Mouse (Mus musculus) urinary bladder, postnatal 14 days (tissue): ENCODE measurements around the gene Rbm15.

Source experiments
- DNase-seq: peaks from one replicate; pipeline ENCODE4 v3.0.0; 2021; ENCODE audit warnings: low spot score

The Rbm15 gene

DNA sequence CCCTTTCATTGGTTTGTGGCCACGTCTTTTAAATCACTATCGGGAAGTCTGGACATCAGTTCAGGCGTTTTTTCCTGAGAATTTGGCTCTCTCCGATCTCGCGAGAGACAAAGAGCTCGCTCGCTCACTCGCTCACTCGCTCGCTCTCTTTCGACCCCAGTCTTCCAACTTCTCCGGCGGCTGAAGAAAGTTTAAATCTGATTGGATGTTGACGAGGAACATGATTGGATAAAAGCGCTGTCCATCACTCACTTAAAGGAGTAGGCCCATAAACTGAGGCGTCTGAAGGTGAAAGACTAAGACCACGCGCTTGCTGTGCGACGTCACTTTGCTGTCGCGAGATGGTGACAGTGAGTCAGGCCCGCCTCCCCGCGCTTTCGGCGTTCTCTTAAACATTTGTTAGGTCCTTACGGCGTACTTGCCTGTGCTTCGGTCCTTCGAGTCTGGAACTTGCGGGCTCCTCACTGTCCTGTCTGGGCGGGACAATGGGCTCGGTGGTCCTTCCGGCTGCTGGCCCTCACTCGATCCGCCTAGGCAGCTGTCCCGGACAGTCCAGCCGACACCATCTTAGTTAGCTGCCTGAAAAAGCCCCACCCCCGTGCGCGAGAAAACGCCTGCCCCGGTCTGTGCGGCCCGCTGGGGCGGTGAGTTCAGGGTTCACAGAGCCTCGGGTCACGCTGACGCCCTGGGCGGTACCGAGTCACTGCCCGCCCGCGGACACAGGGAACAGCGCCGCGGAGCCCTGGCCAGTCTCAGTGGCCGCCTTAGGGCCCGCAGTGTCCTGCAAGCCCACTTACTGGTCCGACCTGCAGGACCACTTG lies at the start of gene Rbm15:
Gene Rbm15 (minus strand): TSS at position 293 of the 821 bp plus-strand sequence.
- peak; percentile 91 for DNase-seq

DNA sequence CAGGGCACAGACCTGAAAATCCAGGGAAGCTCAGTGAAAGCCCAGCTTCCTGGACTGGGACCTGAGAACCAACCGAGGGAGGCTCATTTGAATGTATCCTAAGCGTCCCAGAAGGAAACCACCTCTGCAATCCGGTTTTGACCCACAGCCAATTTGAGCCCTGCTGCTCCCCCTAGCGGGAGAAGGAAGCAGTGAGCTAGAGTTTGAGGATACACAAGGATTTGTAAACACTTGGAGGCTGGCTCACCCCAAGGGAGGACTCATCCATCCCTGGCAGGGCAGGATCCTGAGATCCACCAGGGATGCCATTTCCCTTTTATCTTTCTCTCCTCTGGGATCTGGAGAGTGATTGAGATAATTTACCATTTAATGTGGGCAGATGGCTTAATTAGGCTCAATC lies 45.9 kb upstream of the Rbm15 start:
- DNase-seq = peak; percentile 76

DNA sequence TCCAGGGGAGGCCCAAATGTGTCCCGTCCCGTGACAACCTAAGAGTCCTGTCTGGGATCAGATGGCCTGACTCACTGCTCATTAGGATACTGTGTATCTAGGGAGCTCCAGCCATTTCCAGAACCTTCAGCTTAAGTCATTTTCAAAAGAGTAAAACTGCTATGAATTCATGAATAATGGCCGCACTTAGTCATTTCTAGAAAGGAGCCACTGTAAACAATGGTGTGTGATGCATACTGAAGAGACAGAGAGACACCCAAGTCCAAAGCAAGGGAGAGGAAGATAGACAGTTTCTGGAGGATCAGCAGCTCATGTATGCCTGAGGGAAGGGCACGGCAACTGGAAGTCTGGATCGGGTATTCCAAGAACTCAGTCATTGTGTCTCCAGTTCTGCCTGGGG lies 45.2 kb upstream of the Rbm15 start:
- no peak for DNase-seq

DNA sequence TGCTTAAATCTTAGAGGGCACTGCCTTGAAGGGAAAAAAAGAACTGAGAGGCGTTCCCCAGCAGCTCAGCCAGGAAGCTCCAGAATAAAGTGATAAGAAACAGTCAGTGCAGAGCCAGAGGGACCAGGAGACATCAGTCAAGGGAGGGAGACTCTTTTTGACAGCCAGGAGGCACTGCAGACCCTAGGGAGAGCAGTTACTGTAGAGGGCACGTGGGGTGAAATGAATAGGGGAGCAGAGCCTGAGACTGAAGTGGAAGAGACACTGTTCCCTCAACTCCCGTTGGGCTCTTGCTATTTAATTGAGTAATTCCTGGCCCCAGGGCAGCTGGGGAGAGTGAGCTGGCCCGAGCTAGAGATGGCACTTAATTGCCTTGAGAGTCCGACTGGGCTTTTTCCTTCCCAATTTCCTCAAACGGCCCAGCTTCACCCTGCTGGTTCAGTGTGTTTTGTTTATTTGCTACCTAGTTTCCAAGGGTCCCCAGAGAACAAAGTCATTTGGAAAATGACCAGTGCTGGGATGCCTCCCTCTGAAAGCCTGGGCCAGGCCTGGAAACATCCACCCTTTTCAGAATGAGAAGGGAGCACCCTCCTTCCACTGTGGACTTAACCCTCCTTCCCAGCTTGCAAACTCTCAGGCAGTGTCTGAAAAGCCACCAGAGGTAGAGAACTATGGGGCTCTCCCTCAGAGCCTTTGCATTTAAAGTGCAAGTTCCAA lies 41.6 kb upstream of the Rbm15 start:
- no peak for DNase-seq

DNA sequence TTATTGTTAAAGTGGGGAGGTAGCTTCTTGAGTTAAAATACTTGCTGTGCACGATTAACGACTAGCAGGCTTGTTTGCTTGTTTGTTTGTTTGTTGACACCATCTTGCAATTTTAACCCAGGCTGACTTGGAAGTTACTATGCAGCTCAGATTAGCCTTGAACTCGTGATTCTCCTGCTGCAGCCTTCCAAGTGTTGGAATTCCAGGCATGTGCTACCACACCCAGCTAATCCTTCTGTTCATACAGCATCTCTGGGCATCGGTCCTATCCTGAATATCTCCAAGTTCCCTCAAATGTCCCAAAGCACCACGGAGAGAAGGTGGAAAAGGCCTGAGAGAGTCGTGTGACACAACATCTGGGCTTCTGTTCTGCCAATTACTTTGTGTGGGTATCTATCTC lies 35.7 kb upstream of the Rbm15 start:
- DNase-seq = no peak

DNA sequence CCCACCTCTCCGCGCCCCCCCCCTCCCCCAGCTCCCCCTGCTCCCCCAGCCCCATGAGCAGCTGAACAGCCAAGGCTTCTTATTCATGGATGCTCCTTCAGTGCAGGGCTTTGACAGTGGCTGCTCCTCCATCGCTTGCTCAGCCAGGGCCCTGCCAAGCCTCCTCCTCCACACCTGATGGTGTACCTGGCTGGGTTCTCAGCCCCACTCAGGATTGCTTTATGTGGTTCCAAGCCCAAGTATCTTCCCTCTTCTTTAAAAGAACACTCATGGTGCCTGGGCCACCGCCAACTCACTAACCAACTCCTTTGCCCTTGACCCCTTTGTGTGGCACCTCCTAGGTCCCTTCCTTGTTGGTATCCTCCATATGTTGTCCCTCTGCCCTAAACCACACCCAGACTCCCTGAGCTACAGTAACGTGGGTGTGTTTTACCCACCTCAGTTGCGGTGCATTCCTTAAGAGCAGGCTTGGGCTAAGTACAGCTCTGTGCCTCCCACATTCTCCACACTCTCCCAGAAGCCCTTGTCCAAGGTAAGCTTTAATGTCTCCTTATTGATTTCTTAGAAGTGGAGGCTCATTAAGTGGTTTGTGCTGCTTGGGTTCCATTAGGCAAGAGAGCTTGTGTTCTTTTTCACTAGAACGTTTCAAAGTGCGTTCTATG lies 34.6 kb upstream of the Rbm15 start:
- no peak for DNase-seq

DNA sequence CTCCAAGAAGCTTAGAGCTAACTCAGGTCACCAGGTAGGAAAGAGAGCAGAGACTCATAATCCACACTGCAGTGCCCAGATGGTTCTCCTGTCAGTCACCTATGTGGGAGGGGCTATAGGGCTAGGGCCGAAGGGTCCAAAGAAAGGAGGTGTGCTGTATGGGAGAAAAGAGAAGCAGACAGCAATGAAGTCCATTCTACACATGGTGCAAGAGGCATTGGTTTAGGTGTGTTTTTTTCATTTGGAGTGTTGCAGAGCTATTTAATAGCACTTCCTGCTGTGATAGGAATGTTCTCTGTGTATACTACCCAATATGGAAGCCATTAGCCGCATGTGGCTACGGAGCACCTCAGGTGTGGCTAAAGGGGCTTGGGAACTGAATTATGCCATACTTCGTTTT lies 31.9 kb upstream of the Rbm15 start:
- DNase-seq = no peak

DNA sequence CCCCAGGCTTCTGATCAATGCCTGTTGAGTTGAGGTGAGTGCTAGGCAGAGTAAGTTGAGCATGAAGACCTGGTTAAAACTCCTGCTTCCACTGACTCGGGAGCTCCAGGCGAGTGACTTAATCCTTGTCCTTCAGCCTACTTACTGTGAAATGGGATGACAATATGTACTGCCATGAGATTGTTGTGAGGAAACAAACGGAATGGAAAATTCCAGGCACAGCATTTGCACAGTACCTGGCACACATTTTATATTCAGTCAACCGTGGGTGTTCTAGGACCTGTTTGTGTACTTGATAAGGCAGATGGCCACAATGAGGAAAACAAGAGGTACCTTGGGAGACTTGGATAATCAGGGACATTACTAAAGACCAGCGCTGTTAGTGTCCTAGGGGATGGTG lies 29.9 kb upstream of the Rbm15 start:
- DNase-seq = no peak

DNA sequence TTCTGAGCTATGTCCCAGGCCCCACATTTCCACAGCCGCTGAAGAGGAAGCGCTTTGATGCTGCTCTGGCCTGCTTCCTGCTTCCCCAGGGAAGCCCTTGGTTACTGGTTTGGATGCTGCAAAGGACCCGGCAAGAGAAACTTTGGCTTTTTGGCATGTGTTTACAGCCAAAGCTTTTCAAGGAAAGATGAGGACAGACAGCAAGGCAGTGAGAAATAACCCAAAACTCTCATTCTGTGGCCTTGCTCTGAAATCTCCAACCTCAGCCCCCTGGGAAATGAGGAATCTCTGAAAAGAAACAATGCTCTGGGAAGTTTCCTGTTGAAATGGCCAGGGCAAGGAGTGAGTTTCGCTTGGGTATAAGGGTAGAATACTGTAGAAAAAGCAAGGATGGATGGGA lies 26.9 kb upstream of the Rbm15 start:
- no peak for DNase-seq

DNA sequence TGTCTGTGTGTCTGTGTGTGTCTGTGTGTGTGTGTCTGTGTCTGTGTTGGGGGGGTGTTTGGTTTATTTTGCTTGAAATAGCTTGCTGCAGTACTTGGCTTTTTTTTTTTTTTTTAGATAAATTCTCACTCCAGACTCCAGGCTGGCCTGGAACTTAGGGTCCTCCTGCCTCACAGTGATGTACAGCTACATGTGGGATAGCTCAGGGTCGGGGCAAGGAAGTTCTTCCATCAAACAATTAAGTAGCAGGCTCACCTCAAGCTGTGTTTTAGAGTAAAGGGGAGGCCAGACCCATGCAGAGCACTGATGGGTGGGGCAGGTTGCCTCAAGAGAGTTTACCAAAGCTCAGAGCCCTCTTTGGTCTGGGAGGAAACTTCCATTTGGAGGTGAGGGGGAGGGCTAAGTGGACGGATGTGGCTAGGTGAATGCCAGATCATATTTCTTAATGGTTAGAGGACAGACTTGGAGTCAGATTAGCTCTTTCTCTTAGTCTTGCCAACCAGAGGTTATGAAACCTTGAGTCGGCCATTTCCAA lies 24.3 kb upstream of the Rbm15 start:
- no peak for DNase-seq

DNA sequence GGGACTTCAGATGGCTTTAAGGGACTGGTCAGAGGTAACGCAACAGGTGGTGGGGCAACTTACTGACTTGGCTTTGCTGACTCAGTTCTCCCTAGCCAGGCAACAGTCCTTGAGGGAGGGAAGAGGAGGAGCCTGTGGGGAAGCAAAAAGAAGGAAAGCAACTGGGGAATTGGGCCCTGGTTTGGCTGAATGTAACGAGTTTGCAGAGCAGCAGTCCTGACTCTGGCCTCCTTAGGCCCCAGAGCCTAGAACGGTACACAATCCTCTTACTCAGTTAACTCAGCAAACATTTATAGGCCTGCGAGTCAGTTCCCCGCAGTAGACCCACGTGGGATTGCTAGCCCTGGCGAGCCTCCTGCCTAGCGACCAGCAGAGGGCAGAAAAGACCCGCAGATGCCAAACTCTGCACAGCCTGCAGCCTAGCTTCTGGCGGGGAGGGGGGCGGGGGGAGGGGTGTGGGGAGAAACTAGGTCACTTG lies 23.5 kb upstream of the Rbm15 start:
- DNase-seq = peak; percentile 80

DNA sequence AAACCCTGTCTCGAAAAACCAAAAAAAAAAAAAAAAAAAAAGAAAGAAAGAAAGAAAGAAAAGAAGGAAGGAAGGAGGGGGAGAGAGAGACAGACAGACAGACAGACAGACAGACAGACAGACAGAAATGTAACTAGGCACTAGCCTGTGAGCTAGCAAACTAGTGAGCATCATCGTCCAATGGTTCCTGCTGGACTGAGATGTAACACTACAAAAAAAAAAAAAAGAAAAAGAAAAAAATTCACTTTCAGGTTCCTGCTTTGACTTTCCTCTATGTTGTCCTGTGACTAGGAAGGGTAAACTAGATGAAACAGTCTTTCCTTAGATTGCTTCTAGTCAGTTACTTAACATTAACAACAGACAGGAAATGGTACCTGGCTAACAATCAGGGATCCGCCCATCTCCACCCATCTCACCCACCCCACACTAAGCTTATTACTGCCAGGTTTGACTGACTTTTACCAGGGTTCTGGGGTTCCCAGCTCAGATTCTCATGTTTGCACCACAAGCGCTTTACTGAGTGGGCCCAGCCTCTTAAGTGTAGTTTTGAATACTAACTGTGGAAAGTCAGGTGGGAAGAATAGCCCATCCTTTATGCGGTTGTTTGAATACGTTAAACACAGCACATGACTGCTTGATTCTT lies 22.3 kb upstream of the Rbm15 start:
- DNase-seq = no peak

DNA sequence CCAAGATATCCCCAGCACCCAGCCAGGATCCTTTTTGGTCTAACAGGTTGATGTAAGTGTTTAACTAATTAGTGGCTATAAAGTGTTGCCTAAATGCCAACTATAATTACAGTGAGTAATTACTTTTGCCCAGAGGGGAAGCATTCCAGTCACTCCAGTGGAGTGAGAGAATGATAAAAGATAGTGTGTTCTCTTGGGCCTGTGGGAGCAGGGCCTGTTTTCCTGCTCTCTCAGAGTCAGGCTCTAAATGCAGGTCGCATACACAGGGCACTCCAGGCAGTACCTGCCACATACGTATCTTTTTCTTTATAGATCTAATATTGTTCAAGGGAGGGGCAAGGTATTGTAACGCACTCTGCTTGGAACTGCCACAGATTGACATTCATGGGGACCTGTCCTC lies 18.2 kb upstream of the Rbm15 start:
- no peak for DNase-seq

DNA sequence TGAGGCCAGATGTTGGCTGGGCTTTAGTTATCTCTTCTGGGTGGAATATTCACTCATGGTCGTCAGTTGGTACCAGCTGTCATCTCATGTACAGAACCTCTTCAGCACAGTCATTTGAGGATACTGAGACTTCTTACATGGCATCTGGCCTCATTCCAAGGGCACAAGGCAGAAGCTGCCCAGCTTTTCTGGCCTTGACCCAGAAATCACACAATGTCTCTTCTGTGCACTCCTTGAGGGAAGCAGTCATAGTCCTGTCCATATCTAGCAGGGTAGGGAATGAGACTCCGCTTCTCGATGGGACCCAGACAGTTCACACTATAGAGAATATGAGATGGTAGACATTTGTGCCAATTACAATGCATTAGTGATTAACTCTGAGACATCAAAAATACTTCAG lies 15.5 kb upstream of the Rbm15 start:
- DNase-seq = no peak

DNA sequence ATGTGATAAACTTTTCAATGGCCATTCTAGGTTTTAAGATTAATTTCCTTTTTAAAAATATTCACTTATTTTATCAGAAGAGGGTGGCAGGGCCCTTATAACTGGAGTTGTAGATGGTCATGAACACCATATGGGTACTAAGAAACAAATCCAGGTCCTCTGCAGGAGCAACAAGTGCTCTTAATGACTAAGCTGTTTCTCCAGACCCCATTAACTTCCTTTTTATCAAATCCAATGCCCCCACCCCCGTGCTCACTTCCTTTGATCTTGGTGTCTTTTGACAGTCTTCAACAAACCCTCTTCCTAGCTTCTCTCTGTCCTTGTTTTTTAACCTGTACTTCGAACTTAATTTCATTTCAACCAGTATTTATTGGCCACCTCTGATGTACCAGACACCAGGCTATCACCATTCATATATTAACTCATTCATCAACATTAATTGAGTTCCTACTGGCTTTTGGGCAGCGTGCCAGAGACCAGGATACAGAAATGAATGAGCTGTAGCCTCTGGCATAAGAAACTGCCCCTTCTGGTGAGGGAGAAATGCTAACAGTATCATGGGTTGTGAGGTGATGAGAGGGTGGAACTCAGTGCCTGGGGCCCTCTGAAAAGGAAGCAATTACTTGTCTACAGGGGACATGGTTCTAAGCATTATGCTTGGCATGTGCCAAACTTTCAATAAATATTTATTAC lies 11.7 kb upstream of the Rbm15 start:
- no peak for DNase-seq

DNA sequence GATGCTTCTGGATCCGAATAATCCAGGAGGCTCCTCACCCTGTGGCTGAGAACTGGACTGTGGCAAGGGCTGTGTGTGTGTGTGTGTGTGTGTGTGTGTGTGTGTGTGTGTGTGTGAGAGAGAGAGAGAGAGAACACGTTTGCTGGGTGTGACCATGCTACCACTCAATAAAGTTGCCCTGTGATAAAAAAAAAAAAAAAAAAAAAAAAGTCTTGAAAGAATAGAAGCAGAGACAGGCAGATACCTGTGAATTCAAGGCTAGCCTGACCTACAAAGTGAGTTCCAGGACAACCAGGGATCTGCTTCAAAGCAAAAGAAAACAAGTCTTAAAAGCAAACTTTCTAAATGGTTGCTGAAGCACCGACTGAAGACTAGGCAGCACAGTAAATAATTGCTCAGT lies 10.5 kb upstream of the Rbm15 start:
- DNase-seq = no peak

DNA sequence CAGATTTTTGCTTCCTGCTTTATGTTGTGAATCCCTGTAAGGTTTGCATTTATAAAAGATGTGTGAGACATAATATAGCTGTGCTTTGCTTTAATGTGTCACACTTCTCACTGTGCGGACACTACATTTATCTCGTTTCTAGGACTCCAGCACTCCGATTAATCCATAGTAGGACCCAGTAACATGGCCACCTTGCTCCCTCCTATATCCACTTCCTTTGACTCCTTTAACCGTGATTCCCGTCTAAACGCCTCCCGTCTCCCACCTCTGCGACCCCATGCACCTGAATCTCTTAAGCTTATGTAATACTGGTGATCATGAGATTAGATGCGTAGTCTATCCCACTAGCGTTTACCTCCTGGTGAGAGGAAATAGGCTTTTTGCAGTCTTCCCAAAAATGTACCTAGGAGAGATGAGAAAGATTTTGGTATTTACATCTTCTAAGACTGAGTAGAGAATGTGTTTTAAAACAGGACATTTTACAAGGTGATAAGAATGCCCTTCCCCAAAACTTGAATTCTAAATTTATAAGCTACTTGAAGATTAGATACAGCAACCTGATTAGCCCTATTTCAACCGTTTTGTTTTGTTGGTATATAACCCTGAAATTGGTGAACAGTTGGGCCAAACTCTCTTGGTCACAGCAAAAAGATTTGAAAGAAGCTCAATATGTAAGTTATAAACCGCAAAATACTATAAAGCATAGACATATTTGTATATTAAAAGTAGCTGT lies 895 bp upstream of the Rbm15 start:
- no peak for DNase-seq

DNA sequence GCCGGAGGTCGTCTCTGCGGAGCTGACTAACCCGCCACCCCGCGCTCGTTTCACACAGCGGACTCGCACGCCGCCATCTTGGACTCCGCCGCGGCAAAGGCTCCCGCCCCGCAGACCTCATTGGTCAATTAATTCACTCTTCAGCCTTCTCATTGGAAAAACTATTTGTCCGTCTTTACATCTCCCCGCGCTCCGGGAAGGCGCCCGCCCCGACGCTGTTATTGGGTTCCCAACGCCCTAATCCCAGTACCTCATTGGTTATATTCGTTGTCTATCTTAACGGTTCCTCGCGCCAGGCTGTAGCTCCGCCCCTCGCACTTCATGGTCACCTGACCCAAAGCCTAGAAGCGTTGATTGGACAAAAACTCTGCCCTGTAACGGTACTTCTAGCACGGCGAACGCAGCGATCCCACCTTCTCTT lies 503 bp downstream of the Rbm15 start:
- peak; percentile 95 for DNase-seq

DNA sequence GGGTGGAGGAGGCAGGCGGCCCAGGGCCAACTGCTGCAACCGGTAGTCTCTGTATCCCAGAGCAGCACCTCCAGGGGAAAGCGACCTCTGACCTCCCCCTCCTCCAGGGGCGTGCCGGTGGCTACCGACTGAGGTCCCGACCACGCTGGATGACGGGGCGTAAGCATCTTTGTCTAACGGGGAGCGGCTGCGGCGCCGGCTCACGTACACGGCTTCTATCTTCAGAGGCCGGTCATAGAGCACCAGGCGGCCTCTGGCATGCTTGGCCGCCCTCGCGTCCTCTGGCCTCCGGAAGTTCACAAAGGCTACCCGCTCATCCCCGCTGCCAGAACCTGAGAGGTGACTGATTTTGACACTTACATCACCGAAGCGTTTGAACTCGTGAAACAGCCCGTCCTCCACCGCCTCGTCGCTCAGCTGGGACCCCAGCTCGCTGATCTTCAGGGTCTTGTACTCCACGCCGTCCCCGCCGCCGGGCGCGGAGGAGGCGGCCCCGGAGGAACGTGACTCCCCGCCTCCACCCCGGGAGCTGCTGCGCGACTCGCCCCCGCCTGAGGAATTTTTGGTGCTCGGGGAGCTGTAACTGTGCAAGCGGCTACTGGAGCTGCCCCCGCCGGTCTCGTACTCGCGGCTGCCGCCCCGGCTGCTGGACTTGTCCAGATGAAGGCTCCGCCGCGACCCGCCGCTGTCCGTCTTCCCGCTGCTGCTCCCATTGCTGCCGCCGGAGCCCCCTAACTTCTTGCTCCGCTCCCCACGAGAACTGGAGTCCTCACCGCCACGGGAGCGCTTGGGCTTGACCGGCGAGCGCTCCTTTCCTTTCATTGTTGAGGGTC lies 1.1 kb downstream of the Rbm15 start:
- DNase-seq = peak; percentile 26

DNA sequence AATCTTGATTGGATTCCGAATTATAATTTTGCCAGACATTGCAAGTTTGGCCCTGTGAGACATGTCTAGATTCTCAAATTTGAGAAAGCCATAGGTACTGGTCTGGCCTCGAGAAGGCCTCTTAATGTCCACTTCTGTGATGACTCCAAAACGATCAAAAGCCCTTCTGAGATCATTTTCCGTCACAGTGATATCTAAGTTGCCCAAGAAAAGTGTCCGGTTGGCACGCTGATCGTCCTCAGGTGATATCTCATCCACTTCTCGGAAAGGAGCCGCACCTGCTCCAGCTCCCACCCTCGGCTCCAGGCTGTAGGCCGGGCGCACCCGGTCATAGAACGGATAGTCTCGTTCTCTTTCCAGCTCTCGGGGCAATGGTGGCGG lies 1.7 kb downstream of the Rbm15 start:
- no peak for DNase-seq
